Mouse (Mus musculus): ENCODE results near the gene Glra4.
"Not testable (repeated sequence)": the region's sequence is repeated elsewhere in the genome, so short reads cannot be mapped to it uniquely, and the experiment has no call there.

The Glra4 gene

GRCm38 (mm10) chrX:136742241-136742640 lies 37.7 kb downstream of the Glra4 start:
- ChIA-PET POLR2A (interaction anchor here in 3 of 4 experiments (0.6 to 3.3 kb wide), 21 partner anchors 11 to 1828 kb away, joined by 3 to 19 read pairs (median 4); partner anchors contain the start of gene Tceal8 (in 1 of the 3)), CTCF (interaction anchor here in 1 of 4 experiments (0.6 kb wide), 1 partner anchor 78 kb away, joined by 3 read pairs; no protein-coding TSS in a partner anchor)

- ChIA-PET POLR2A (interaction anchor here (0.6 to 3.3 kb wide), 28 partner anchors 11 to 1828 kb away, joined by 3 to 19 read pairs (median 4); partner anchors contain the start of genes Tceal8 (in 1 of the 4) and Tceal9 (in 1 of the 4)), CTCF (interaction anchor here in 2 of 4 experiments (0.6 to 0.7 kb wide), 4 partner anchors 19 to 398 kb away, joined by 3 to 7 read pairs (median 3); no protein-coding TSS in a partner anchor)
Observed at GRCm38 (mm10) chrX:136741651-136742201, 38.2 kb downstream of the Glra4 start.

GRCm38 (mm10) chrX:136740791-136741650 lies 38.9 kb downstream of the Glra4 start:
- CTCF ChIA-PET: interaction anchor here in 2 of 4 experiments (0.7 kb wide), 3 partner anchors 20 to 399 kb away, joined by 3 to 7 read pairs (median 3); no protein-coding TSS in a partner anchor
- POLR2A ChIA-PET: interaction anchor here (0.6 to 3.3 kb wide), 36 partner anchors 10 to 1827 kb away, joined by 3 to 19 read pairs (median 4); partner anchors contain the start of genes Tceal8 (in 2 of the 4), Tceal9 (in 1 of the 4) and Tmsb15b2 (in 1 of the 4)

GRCm38 (mm10) chrX:136740087-136740790 lies 39.7 kb downstream of the Glra4 start:
- ChIA-PET CTCF (no interaction called here), POLR2A (interaction anchor here (0.6 to 3.3 kb wide), 24 partner anchors 9 to 569 kb away, joined by 3 to 19 read pairs (median 4); partner anchors contain the start of genes Tceal8 (in 2 of the 4), Tceal9 (in 1 of the 4) and Tmsb15b2 (in 1 of the 4))

GRCm38 (mm10) chrX:136732016-136732415 lies 47.9 kb downstream of the Glra4 start:
- ChIA-PET POLR2A (interaction anchor here in 1 of 4 experiments (3.6 kb wide), 1 partner anchor 8 kb away, joined by 18 read pairs; no protein-coding TSS in a partner anchor), CTCF (no interaction called here)

- CTCF ChIA-PET, POLR2A ChIA-PET: not testable (repeated sequence)
Observed at GRCm38 (mm10) chrX:136714742-136715474, 65.0 kb downstream of the Glra4 start.

GRCm38 (mm10) chrX:136708782-136709181 lies 71.2 kb downstream of the Glra4 start:
- CTCF ChIA-PET: interaction anchor here in 1 of 4 experiments (1.2 kb wide), 1 partner anchor 311 kb away, joined by 3 read pairs; no protein-coding TSS in a partner anchor
- POLR2A ChIA-PET: interaction anchor here (0.5 to 1.6 kb wide), 7 partner anchors 12 to 438 kb away, joined by 3 to 8 read pairs (median 3); no protein-coding TSS in a partner anchor

GRCm38 (mm10) chrX:136708168-136708681 lies 71.7 kb downstream of the Glra4 start:
- CTCF ChIA-PET: interaction anchor here in 1 of 4 experiments (1.2 kb wide), 1 partner anchor 311 kb away, joined by 3 read pairs; no protein-coding TSS in a partner anchor
- POLR2A ChIA-PET: interaction anchor here (0.6 to 1.6 kb wide), 9 partner anchors 9 to 437 kb away, joined by 3 to 8 read pairs (median 3); no protein-coding TSS in a partner anchor
